Mouse (Mus musculus) lung, adult 10 weeks (tissue): ENCODE measurements around the gene Gm8764. TPM values are rescaled to one million over a fixed set of nuclear protein-coding genes. Genes with fewer than 3 reads are reported as not detected.

Experiments
- polyA plus RNA-seq: library from polyadenylated mRNA; stranded (reverse); fragments of 350-450 nt; fragmentation: Illumina TruSeq; extraction: RNeasy Lipid Tissue Mini Kit (QIAGEN cat#74804); gene quantifications from one replicate; pipeline ENCODE4 v1.2.3, GENCODE M21; 2014; ENCODE audit warnings: low read depth, low replicate concordance; ENCODE audit not compliant: insufficient read depth

Gm8764 gene
- not detected for polyA plus RNA-seq

GRCm38 (mm10) chr10:104159706-104160105 lies at the start of gene Gm8764:
Gm8764 (plus strand) TSS chr10:104160006.

GRCm38 (mm10) chr10:104142687-104143086 lies 17.1 kb upstream of the Gm8764 start, which contains the start of gene Gm21293:
Gm21293 (plus strand) TSS chr10:104142987.

GRCm38 (mm10) chr10:104151197-104151596 lies 8.6 kb upstream of the Gm8764 start, which contains the start of gene Gm6763:
Gm6763 (plus strand) TSS chr10:104151497.

GRCm38 (mm10) chr10:104168215-104168614 lies 8.4 kb downstream of the Gm8764 start, which contains the start of gene Gm21304:
Gm21304 (plus strand) TSS chr10:104168515.

GRCm38 (mm10) chr10:104176724-104177123 lies 16.9 kb downstream of the Gm8764 start, which contains the start of gene Gm21312:
Gm21312 (plus strand) TSS chr10:104177024.

GRCm38 (mm10) chr10:104185233-104185632 lies 25.4 kb downstream of the Gm8764 start, which contains the start of gene Gm20765:
Gm20765 (plus strand) TSS chr10:104185533.

GRCm38 (mm10) chr10:104193742-104194141 lies 33.9 kb downstream of the Gm8764 start, which contains the start of gene Gm4340:
Gm4340 (plus strand) TSS chr10:104194042.

Other genes with a start within 250 kb of the Gm8764 start
- not detected for gene Gm21293, start 17.0 kb upstream of the Gm8764 start, polyA plus RNA-seq
- gene Gm6763, start 8.5 kb upstream of the Gm8764 start, polyA plus RNA-seq, result not detected
- gene Gm21304, start 8.5 kb downstream of the Gm8764 start, polyA plus RNA-seq, result not detected
- not detected for gene Gm21312, start 17.0 kb downstream of the Gm8764 start, polyA plus RNA-seq
- gene Gm20765, start 25.5 kb downstream of the Gm8764 start, polyA plus RNA-seq, result not detected
- gene Gm4340, start 34.0 kb downstream of the Gm8764 start, polyA plus RNA-seq, result not detected